Mouse (Mus musculus): ENCODE measurements at regions not wholly inside any gene's neighbourhood (a gene's known extent, or its start where the extent isn't known, plus 50 kb on each side); places are given as distances from the start of the nearest gene placed in this dataset.

GRCm38 (mm10) chr14:25176206-25176605, 282.8 kb upstream of the Zmiz1 start:
- 54% methylated on average over 6 of the region's 6 CpGs for WGBS
- H3K9me3 ChIP-seq (ENCODE audit: control insufficient read depth, low read length) = no peaks in the 10 kb centered on the region
- no peak overlapping the region for H3K4me3 ChIP-seq (ENCODE audit: low read length)
- no peak overlapping the region for H3K27ac ChIP-seq (ENCODE audit: low read length)
- H3K4me1 ChIP-seq (replicated peaks; ENCODE audit: control insufficient read depth, insufficient read depth, low read length) = peaks cover 2% of the 10 kb centered on the region; the same call in 1 of the 2 replicates
- H3K4me2 ChIP-seq (ENCODE audit: low read depth, low read length) = no peak overlapping the region
- no peak overlapping the region for H3K9ac ChIP-seq (ENCODE audit: low read length)
- no peak for ATAC-seq (ENCODE audit: low read depth)
- no peaks in the 10 kb centered on the region for H3K27me3 ChIP-seq (ENCODE audit: control insufficient read depth, insufficient read depth, low read depth, low read length)
- no peaks in the 10 kb centered on the region for H3K36me3 ChIP-seq (ENCODE audit: control insufficient read depth, insufficient read depth, low read length)

GRCm38 (mm10) chr14:25180126-25180525, 278.9 kb upstream of the Zmiz1 start:
- no peaks in the 10 kb centered on the region for H3K36me3 ChIP-seq (ENCODE audit: control insufficient read depth, insufficient read depth, low read length)
- WGBS = 67% methylated on average over 9 of the region's 9 CpGs

GRCm38 (mm10) chr14:25181406-25181805, 277.6 kb upstream of the Zmiz1 start:
- peaks cover 10% of the 10 kb centered on the region for H3K4me1 ChIP-seq (replicated peaks; ENCODE audit: control insufficient read depth, insufficient read depth, low read length)
- WGBS = 53% methylated on average over 2 of the region's 2 CpGs
- H3K9me3 ChIP-seq (ENCODE audit: control insufficient read depth, low read length) = no peaks in the 10 kb centered on the region
- ATAC-seq (ENCODE audit: low read depth) = no peak
- no peaks in the 10 kb centered on the region for H3K27me3 ChIP-seq (ENCODE audit: control insufficient read depth, insufficient read depth, low read depth, low read length)
- no peaks in the 10 kb centered on the region for H3K36me3 ChIP-seq (ENCODE audit: control insufficient read depth, insufficient read depth, low read length)
- H3K4me3 ChIP-seq (ENCODE audit: low read length) = no peak overlapping the region
- no peak overlapping the region for H3K4me2 ChIP-seq (ENCODE audit: low read depth, low read length)
- H3K27ac ChIP-seq (ENCODE audit: low read length) = no peak overlapping the region
- no peak overlapping the region for H3K9ac ChIP-seq (ENCODE audit: low read length)

More at GRCm38 (mm10) chr14:25180126-25180525, 278.9 kb upstream of the Zmiz1 start:
- no peak overlapping the region for H3K27ac ChIP-seq (ENCODE audit: low read length)
- H3K4me1 ChIP-seq (replicated peaks; ENCODE audit: control insufficient read depth, insufficient read depth, low read length) = no peaks in the 10 kb centered on the region
- no peak overlapping the region for H3K4me2 ChIP-seq (ENCODE audit: low read depth, low read length)
- no peak overlapping the region for H3K4me3 ChIP-seq (ENCODE audit: low read length)
- no peak for ATAC-seq (ENCODE audit: low read depth)
- no peaks in the 10 kb centered on the region for H3K9me3 ChIP-seq (ENCODE audit: control insufficient read depth, low read length)
- no peaks in the 10 kb centered on the region for H3K27me3 ChIP-seq (ENCODE audit: control insufficient read depth, insufficient read depth, low read depth, low read length)
- no peak overlapping the region for H3K9ac ChIP-seq (ENCODE audit: low read length)

- Histone ChIP-seq H3K4me3 (ENCODE audit: low read length) (no peak overlapping the region), H3K9me3 (ENCODE audit: control insufficient read depth, low read length) (no peaks in the 10 kb centered on the region), H3K9ac (ENCODE audit: low read length) (no peak overlapping the region), H3K4me2 (ENCODE audit: low read depth, low read length) (no peak overlapping the region), H3K27ac (ENCODE audit: low read length) (no peak overlapping the region), H3K27me3 (ENCODE audit: control insufficient read depth, insufficient read depth, low read depth, low read length) (no peaks in the 10 kb centered on the region), H3K4me1 (replicated peaks; ENCODE audit: control insufficient read depth, insufficient read depth, low read length) (peaks cover 13% of the 10 kb centered on the region), H3K36me3 (ENCODE audit: control insufficient read depth, insufficient read depth, low read length) (no peaks in the 10 kb centered on the region)
- WGBS = 52% methylated on average over 5 of the region's 5 CpGs
- ATAC-seq (ENCODE audit: low read depth) = 0 out of 2 replicates have a peak, but pooled peaks have one; percentile 32
These were observed 274.9 kb upstream of the Zmiz1 start for GRCm38 (mm10) chr14:25184042-25184441.

DNA sequence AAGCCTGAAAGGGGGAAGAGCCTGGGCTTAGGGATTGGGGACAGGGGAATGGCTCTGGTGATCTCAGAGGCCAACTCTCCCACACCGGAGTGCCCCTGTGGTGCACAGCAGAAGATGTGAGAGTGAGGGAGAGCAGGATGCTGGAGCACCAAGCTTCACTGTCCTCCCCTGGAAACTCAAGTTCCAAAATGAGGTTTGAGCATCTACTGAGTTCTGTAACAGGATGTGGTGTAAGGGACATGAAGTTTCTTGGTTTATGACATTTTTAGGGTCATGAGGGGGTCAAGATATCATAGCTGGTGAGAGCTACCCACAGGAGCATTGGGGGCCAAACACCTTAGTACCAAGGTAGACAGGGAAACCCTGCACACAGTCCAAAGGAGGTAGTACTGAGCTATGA, 274.1 kb upstream of the Zmiz1 start:
- no peak for ATAC-seq (ENCODE audit: low read depth)
- no peaks in the 10 kb centered on the region for H3K36me3 ChIP-seq (ENCODE audit: control insufficient read depth, insufficient read depth, low read length)
- H3K9ac ChIP-seq (ENCODE audit: low read length) = no peak overlapping the region
- 81% methylated on average over 1 of the region's 1 CpGs for WGBS
- no peak overlapping the region for H3K4me3 ChIP-seq (ENCODE audit: low read length)
- H3K27ac ChIP-seq (ENCODE audit: low read length) = no peak overlapping the region
- H3K27me3 ChIP-seq (ENCODE audit: control insufficient read depth, insufficient read depth, low read depth, low read length) = no peaks in the 10 kb centered on the region
- H3K4me2 ChIP-seq (ENCODE audit: low read depth, low read length) = no peak overlapping the region
- H3K9me3 ChIP-seq (ENCODE audit: control insufficient read depth, low read length) = no peaks in the 10 kb centered on the region
- peaks cover 13% of the 10 kb centered on the region for H3K4me1 ChIP-seq (replicated peaks; ENCODE audit: control insufficient read depth, insufficient read depth, low read length)

DNA sequence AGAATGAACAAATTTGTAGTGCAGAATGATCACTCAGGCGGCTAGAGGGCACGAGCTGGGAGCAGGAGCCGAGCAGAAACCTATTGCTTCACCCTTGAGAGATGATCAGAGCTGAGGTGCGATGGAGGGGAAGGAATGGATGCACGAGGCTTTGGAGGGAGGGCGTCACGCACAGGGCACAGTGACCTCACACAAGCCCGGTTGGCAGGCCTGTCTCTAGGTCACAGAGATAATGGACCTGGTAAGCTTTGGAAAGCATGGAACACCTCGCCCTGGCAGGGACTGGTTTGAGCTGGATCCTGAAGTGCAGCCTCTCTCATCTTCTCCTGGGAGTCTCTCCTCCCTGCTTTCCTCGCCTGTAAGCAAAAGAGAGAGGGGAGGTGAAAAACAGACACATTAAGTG, 273.4 kb upstream of the Zmiz1 start:
- no peak for ATAC-seq (ENCODE audit: low read depth)
- peaks cover 13% of the 10 kb centered on the region for H3K4me1 ChIP-seq (replicated peaks; ENCODE audit: control insufficient read depth, insufficient read depth, low read length)
- H3K4me3 ChIP-seq (ENCODE audit: low read length) = no peak overlapping the region
- WGBS = 48% methylated on average over 10 of the region's 10 CpGs
- no peak overlapping the region for H3K9ac ChIP-seq (ENCODE audit: low read length)
- no peak overlapping the region; the same call in 1 of the 2 replicates for H3K27ac ChIP-seq (ENCODE audit: low read length)
- no peaks in the 10 kb centered on the region for H3K27me3 ChIP-seq (ENCODE audit: control insufficient read depth, insufficient read depth, low read depth, low read length)
- no peak overlapping the region for H3K4me2 ChIP-seq (ENCODE audit: low read depth, low read length)
- H3K9me3 ChIP-seq (ENCODE audit: control insufficient read depth, low read length) = no peaks in the 10 kb centered on the region
- H3K36me3 ChIP-seq (ENCODE audit: control insufficient read depth, insufficient read depth, low read length) = no peaks in the 10 kb centered on the region

GRCm38 (mm10) chr14:25185959-25186771, 272.8 kb upstream of the Zmiz1 start:
- WGBS = 37% methylated on average over 14 of the region's 14 CpGs
- Histone ChIP-seq H3K9me3 (ENCODE audit: control insufficient read depth, low read length) (no peaks in the 10 kb centered on the region), H3K27ac (ENCODE audit: low read length) (no peak overlapping the region), H3K36me3 (ENCODE audit: control insufficient read depth, insufficient read depth, low read length) (no peaks in the 10 kb centered on the region), H3K4me1 (replicated peaks; ENCODE audit: control insufficient read depth, insufficient read depth, low read length) (peaks cover 13% of the 10 kb centered on the region), H3K4me3 (ENCODE audit: low read length) (no peak overlapping the region), H3K27me3 (ENCODE audit: control insufficient read depth, insufficient read depth, low read depth, low read length) (no peaks in the 10 kb centered on the region), H3K4me2 (ENCODE audit: low read depth, low read length) (no peak overlapping the region), H3K9ac (ENCODE audit: low read length) (no peak overlapping the region)
- ATAC-seq (ENCODE audit: low read depth) = peak; percentile 32; the same call in 1 of the 2 replicates

- WGBS = 84% methylated on average over 5 of the region's 5 CpGs
- no peaks in the 10 kb centered on the region for H3K9me3 ChIP-seq (ENCODE audit: control insufficient read depth, low read length)
- no peak overlapping the region for H3K9ac ChIP-seq (ENCODE audit: low read length)
- H3K27me3 ChIP-seq (ENCODE audit: control insufficient read depth, insufficient read depth, low read depth, low read length) = no peaks in the 10 kb centered on the region
- no peak overlapping the region for H3K4me2 ChIP-seq (ENCODE audit: low read depth, low read length)
- H3K4me1 ChIP-seq (replicated peaks; ENCODE audit: control insufficient read depth, insufficient read depth, low read length) = peaks cover 13% of the 10 kb centered on the region
- no peak for ATAC-seq (ENCODE audit: low read depth)
- H3K27ac ChIP-seq (ENCODE audit: low read length) = no peak overlapping the region
- no peaks in the 10 kb centered on the region for H3K36me3 ChIP-seq (ENCODE audit: control insufficient read depth, insufficient read depth, low read length)
- H3K4me3 ChIP-seq (ENCODE audit: low read length) = no peak overlapping the region
These were observed 271.3 kb upstream of the Zmiz1 start for GRCm38 (mm10) chr14:25187715-25188114.

DNA sequence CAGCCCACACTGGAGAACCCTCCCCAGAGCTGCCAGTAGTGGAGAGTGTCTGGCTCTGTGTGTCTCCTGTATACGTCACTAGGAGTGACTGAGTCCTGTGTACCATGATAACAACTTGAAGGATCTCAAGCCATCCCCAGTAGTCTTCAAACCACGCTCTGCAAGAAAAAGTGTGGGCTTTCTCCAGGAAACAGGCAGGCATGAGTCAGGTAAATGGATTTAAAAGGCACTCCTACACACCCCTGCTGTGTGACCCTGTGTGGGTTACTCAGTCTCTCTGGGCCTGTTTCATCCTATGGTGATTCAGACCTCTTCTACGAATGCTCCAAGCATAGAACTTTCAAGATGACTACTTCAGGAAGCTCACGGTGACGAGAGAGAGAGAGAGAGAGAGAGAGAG, 269.7 kb upstream of the Zmiz1 start:
- H3K27me3 ChIP-seq (ENCODE audit: control insufficient read depth, insufficient read depth, low read depth, low read length) = no peaks in the 10 kb centered on the region
- H3K4me1 ChIP-seq (replicated peaks; ENCODE audit: control insufficient read depth, insufficient read depth, low read length) = peaks cover 13% of the 10 kb centered on the region
- H3K36me3 ChIP-seq (ENCODE audit: control insufficient read depth, insufficient read depth, low read length) = no peaks in the 10 kb centered on the region
- no peak overlapping the region for H3K9ac ChIP-seq (ENCODE audit: low read length)
- no peak overlapping the region for H3K4me3 ChIP-seq (ENCODE audit: low read length)
- H3K4me2 ChIP-seq (ENCODE audit: low read depth, low read length) = no peak overlapping the region
- no peak for ATAC-seq (ENCODE audit: low read depth)
- 86% methylated on average over 5 of the region's 5 CpGs for WGBS
- no peaks in the 10 kb centered on the region for H3K9me3 ChIP-seq (ENCODE audit: control insufficient read depth, low read length)
- no peak overlapping the region for H3K27ac ChIP-seq (ENCODE audit: low read length)
